Mouse (Mus musculus) C2C12 (cell line): ENCODE measurements around the gene Esr2. TPM values are rescaled to one million over a fixed set of nuclear protein-coding genes. Genes with fewer than 3 reads are reported as not detected.

Experiments
- H3K27me3 ChIP-seq: one replicate; pipeline ENCODE4 v1.6.1; 2011; ENCODE audit not compliant: control insufficient read depth, insufficient read depth, insufficient read length
- H3K36me3 ChIP-seq: one replicate; pipeline ENCODE4 v1.6.1; 2011; ENCODE audit not compliant: control insufficient read depth, insufficient read depth
- H3K4me3 ChIP-seq: one replicate; pipeline ENCODE4 v1.5.1; 2011; ENCODE audit warnings: mild to moderate bottlenecking, control low read depth; ENCODE audit not compliant: poor library complexity, insufficient read depth, severe bottlenecking
- H3K79me2 ChIP-seq: one replicate; pipeline ENCODE4 v1.6.1; 2011; ENCODE audit not compliant: control insufficient read depth, insufficient read depth
- H3K79me3 ChIP-seq: one replicate; pipeline ENCODE4 v1.6.1; 2011; ENCODE audit warnings: low read depth, control low read depth
- H3ac ChIP-seq: one replicate; pipeline ENCODE3; 2011; ENCODE audit warnings: low read depth; ENCODE audit not compliant: control insufficient read depth, insufficient read length
- CEBPB ChIP-seq: IDR thresholded peaks from one replicate; pipeline ENCODE4 v1.6.1; 2011; ENCODE audit warnings: low read depth, mild to moderate bottlenecking, control low read depth, moderate library complexity
- CTCF ChIP-seq: IDR thresholded peaks from one replicate; pipeline ENCODE4 v1.5.1; 2011; ENCODE audit not compliant: control insufficient read depth, insufficient read depth, insufficient read length
- FOSL1 ChIP-seq: IDR thresholded peaks from one replicate; pipeline ENCODE4 v1.8.0; 2011; ENCODE audit warnings: mild to moderate bottlenecking, low read length; ENCODE audit not compliant: poor library complexity, insufficient read depth, severe bottlenecking
- MAX ChIP-seq: IDR thresholded peaks from one replicate; pipeline ENCODE4 v1.6.1; 2011; ENCODE audit warnings: mild to moderate bottlenecking, control low read depth
- MYOD1 ChIP-seq: IDR thresholded peaks from one replicate; pipeline ENCODE4 v1.6.1; 2011; ENCODE audit warnings: low read depth; ENCODE audit not compliant: control insufficient read depth, insufficient read length
- MYOG ChIP-seq: IDR thresholded peaks from one replicate; pipeline ENCODE4 v1.6.1; 2011; ENCODE audit not compliant: control insufficient read depth, insufficient read length; ENCODE audit errors: extremely low read depth
- USF1 ChIP-seq: IDR thresholded peaks from one replicate; pipeline ENCODE4 v1.6.1; 2011; ENCODE audit warnings: low read depth, mild to moderate bottlenecking, control low read depth, moderate library complexity
- polyA plus RNA-seq: library from polyadenylated mRNA; unstranded; fragments of >200 nt; fragmentation: generic; extraction: Trizol; gene quantifications from one replicate; pipeline ENCODE4 v1.2.1, GENCODE M21; 2012; ENCODE audit warnings: missing spikeins

Esr2 gene
- polyA plus RNA-seq, 1 experiment, result 0.19 TPM

DNA sequence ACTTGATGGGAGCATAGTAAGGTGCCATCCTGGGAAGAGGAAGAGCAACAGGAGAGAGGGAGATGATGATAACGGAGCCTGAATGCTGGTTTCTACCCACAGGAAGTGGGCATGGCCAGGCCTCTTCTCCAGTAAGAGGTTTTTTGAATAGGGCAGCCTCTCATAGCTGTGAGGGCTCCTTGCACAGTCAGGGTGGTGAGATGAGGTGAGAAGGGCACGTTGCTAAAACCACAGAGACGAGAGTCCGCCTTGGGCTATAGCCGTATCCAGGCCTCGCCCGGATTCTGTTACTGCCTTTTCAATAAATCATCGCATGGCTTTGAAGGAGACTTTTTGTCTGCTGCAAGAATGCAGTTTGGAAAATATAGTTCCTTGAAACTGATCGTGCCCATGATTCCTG is 92.0 kb downstream of the Esr2 start:
- TF ChIP-seq FOSL1 (no peak), MYOG (no peak), MYOD1 (no peak), USF1 (no peak), CTCF (no peak), MAX (no peak), CEBPB (no peak)
- H3ac ChIP-seq, result no peak overlapping the region
- no peaks in the 10 kb centered on the region for H3K79me2 ChIP-seq
- no peaks in the 10 kb centered on the region for H3K79me3 ChIP-seq
- no peaks in the 10 kb centered on the region for H3K36me3 ChIP-seq
- H3K4me3 ChIP-seq, result no peak overlapping the region
- H3K27me3 ChIP-seq, result no peaks in the 10 kb centered on the region

DNA sequence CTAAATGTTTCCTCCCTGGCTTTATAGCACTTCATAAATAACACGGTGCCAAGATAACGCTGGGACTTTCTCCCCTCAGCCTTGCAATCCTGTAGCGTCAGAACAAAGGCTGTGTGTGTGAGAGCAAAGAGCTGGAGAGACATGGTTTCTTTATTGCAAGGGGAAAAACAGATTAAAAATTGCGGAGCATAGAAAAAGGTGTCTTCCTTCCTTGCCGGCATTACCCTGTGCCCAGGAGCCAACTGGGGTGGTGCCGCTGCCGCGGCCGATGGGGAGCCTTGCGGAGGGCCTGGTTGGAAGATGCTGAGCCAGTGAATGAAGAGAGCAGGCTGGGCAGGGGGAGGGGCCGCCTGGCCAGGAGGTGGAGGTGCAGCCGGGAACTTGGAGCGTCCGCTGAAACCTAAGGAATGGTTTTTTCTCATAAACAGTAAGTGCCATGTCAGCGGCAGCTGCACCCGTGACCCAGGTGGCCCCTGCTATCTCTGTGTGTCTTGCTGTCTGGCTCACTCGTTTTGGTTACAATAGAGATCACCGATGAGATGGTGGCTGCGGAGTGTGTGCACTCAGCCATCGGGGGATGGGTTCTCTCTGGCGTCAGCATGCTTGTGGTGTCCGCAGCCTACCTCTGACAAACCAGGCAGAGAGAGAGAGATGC is 95.4 kb downstream of the Esr2 start:
- Histone ChIP-seq H3K36me3 (no peaks in the 10 kb centered on the region), H3ac (no peak overlapping the region), H3K27me3 (no peaks in the 10 kb centered on the region), H3K4me3 (no peak overlapping the region), H3K79me2 (no peaks in the 10 kb centered on the region), H3K79me3 (no peaks in the 10 kb centered on the region)
- TF ChIP-seq CTCF (no peak), MAX (no peak), CEBPB (no peak), FOSL1 (no peak), MYOG (no peak), USF1 (no peak), MYOD1 (no peak)

DNA sequence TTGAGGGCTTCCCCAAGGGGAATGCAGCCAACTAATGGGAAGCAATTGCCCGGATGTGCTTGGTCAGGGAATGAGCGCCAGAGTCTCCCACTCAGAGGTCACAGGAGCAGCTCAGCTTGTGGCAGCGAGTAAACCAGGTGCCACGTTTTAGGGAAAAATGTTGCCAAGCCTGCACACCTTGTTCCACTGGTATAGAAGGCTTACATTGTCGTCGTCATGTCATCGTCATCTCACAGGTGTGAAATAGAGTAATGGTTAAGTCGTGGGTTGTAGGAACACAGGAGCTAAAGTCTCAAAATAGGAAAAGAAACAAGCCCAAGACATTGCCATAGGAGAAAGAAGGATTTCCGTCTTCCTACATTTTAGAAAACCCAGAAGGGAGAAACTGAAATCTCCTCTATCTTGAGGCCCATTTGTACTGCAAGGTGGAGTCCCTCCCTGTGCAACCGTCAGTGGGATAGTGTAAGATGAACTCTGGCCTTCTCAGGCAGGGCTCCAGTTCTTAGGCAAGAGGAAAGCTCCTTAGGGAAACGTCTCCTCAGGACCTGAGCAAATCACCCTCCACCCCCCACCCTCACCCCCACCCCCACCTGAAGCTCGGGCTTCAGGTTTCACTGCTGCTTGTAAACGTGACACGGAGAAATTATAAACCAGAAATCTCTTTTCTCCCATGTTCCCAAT is 96.0 kb downstream of the Esr2 start:
- TF ChIP-seq MAX (no peak), CEBPB (no peak), MYOG (no peak), MYOD1 (no peak), FOSL1 (no peak)
- H3ac ChIP-seq, result no peak overlapping the region
- H3K4me3 ChIP-seq, result no peak overlapping the region

DNA sequence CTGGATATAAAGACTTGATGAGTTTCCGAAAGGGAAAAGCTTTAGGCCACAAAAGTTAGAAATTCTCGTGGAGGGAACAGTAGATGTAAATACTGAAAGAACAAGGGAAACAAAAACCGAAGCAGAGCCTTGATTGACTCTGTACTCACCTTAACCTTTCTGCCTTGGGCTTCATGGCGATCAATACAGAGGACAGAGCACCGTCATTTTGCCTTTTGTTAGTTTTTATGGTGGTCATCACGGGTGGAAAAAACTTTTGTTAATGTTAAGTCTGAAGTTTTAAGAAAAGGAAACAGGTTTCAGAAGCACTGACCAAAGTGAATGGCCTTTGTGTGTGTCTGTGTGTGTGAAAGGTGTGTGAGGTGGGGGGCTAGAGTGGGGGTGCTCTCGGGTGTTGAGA is 103.1 kb downstream of the Esr2 start:
- Histone ChIP-seq H3ac (no peak overlapping the region), H3K79me2 (no peaks in the 10 kb centered on the region), H3K36me3 (no peaks in the 10 kb centered on the region), H3K79me3 (no peaks in the 10 kb centered on the region), H3K4me3 (no peak overlapping the region), H3K27me3 (no peaks in the 10 kb centered on the region)
- TF ChIP-seq CTCF (no peak), MYOD1 (no peak), CEBPB (no peak), FOSL1 (no peak), USF1 (no peak), MYOG (no peak), MAX (no peak)

More for the DNA sequence above, 96.0 kb downstream of the Esr2 start:
- H3K36me3 ChIP-seq, result no peaks in the 10 kb centered on the region
- H3K79me3 ChIP-seq, result no peaks in the 10 kb centered on the region
- no peaks in the 10 kb centered on the region for H3K27me3 ChIP-seq
- H3K79me2 ChIP-seq, result no peaks in the 10 kb centered on the region

DNA sequence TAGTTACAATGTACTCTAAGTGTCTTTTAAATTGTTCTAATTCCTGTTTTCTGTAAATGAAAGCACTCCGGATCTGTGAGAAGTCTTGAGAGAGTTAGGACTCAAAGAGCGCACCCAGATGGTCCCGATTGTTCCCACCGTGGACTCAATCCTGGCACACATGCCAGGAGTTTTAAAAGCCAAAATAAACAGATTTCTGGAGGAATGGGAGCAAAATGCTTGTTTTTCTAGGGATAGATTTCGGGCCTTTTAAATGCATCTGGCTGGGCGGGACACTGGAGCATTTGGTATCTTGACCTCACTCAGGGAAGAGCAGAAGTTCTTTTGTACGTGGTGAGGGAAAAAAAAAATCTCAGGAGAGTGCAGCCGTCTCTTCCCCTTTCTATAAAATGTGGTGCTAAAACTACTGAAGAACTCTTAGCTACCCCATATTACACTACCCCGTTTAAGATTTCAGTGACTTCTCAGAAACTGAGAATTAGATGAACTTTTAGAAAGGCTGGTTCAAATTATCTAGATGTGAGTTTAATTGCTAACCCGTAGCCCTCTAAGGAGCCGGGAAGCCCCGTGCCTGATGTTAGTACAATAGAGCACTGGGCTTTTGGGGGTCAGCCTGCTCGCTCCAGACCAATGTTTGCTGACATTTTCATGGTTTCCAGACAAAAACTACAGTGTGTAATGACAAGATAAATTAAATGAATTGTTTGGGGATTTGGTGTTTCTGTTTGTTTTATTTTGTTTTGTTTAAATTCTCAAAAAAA is 103.8 kb downstream of the Esr2 start:
- Histone ChIP-seq H3K79me2 (no peaks in the 10 kb centered on the region), H3K36me3 (no peaks in the 10 kb centered on the region), H3ac (no peak overlapping the region), H3K27me3 (no peaks in the 10 kb centered on the region), H3K79me3 (no peaks in the 10 kb centered on the region), H3K4me3 (no peak overlapping the region)
- TF ChIP-seq MAX (no peak), USF1 (no peak), MYOG (no peak), CTCF (no peak), FOSL1 (no peak), CEBPB (no peak), MYOD1 (no peak)
